Mouse (Mus musculus): ENCODE results near the gene Gm10337.

Gene Gm10337

GRCm38 (mm10) chr15:102503447-102503846, at the start of gene Gm10337:
Gene Gm10337, plus strand, starts transcription at chr15:102503722.
- DNase-seq (ENCODE audit: low read depth), result no peak

- DNase-seq (ENCODE audit: low read depth), result peak; percentile 34
These were observed 47.5 kb upstream of the Gm10337 start for GRCm38 (mm10) chr15:102455993-102456392.

- DNase-seq (ENCODE audit: low read depth), result peak; percentile 51
These were observed 45.3 kb upstream of the Gm10337 start for GRCm38 (mm10) chr15:102458050-102458736.

- DNase-seq (ENCODE audit: low read depth), result peak; percentile 100
These were observed 44.6 kb upstream of the Gm10337 start, which contains the start of gene Prr13 for GRCm38 (mm10) chr15:102458904-102459317. Gene Prr13, plus strand, starts transcription at chr15:102459028.

GRCm38 (mm10) chr15:102459381-102459780, 44.1 kb upstream of the Gm10337 start:
- no peak for DNase-seq (ENCODE audit: low read depth)

GRCm38 (mm10) chr15:102459847-102460246, 43.7 kb upstream of the Gm10337 start:
- peak; percentile 82 for DNase-seq (ENCODE audit: low read depth)

GRCm38 (mm10) chr15:102460409-102460808, 43.1 kb upstream of the Gm10337 start:
- no peak for DNase-seq (ENCODE audit: low read depth)

GRCm38 (mm10) chr15:102460971-102461370, 42.6 kb upstream of the Gm10337 start:
- peak; percentile 49 for DNase-seq (ENCODE audit: low read depth)

GRCm38 (mm10) chr15:102461430-102462075, 42.0 kb upstream of the Gm10337 start:
- no peak for DNase-seq (ENCODE audit: low read depth)

GRCm38 (mm10) chr15:102463666-102464065, 39.9 kb upstream of the Gm10337 start:
- peak; percentile 48 for DNase-seq (ENCODE audit: low read depth)

- no peak for DNase-seq (ENCODE audit: low read depth)
These were observed 34.7 kb upstream of the Gm10337 start for GRCm38 (mm10) chr15:102468675-102469370.

- DNase-seq (ENCODE audit: low read depth), result peak; percentile 96
These were observed 33.3 kb upstream of the Gm10337 start, which contains the start of gene Pcbp2 for GRCm38 (mm10) chr15:102470183-102470604. Gene Pcbp2, plus strand, starts transcription at chr15:102470539.

- DNase-seq (ENCODE audit: low read depth), result peak; percentile 41
These were observed 32.8 kb upstream of the Gm10337 start for GRCm38 (mm10) chr15:102470605-102471294.

- DNase-seq (ENCODE audit: low read depth), result no peak
These were observed 32.3 kb upstream of the Gm10337 start for GRCm38 (mm10) chr15:102471295-102471645.

- no peak for DNase-seq (ENCODE audit: low read depth)
These were observed 31.8 kb upstream of the Gm10337 start for GRCm38 (mm10) chr15:102471727-102472126.

- DNase-seq (ENCODE audit: low read depth), result no peak
These were observed 30.3 kb upstream of the Gm10337 start for GRCm38 (mm10) chr15:102473246-102473645.

- no peak for DNase-seq (ENCODE audit: low read depth)
These were observed 29.0 kb upstream of the Gm10337 start for GRCm38 (mm10) chr15:102474520-102474919.

- DNase-seq (ENCODE audit: low read depth), result no peak
These were observed 20.4 kb upstream of the Gm10337 start for GRCm38 (mm10) chr15:102483136-102483535.

GRCm38 (mm10) chr15:102485853-102486252, 17.7 kb upstream of the Gm10337 start:
- no peak for DNase-seq (ENCODE audit: low read depth)

- no peak for DNase-seq (ENCODE audit: low read depth)
These were observed 15.9 kb upstream of the Gm10337 start for GRCm38 (mm10) chr15:102487664-102488063.

GRCm38 (mm10) chr15:102498322-102498721, 5.2 kb upstream of the Gm10337 start:
- DNase-seq (ENCODE audit: low read depth), result no peak

- no peak for DNase-seq (ENCODE audit: low read depth)
These were observed 4.2 kb upstream of the Gm10337 start for GRCm38 (mm10) chr15:102499370-102499769.
